Mouse (Mus musculus) stomach, embryonic 16.5 days (tissue): ENCODE data around the gene Ninj1. TPM values are rescaled to one million over a fixed set of nuclear protein-coding genes. Genes with fewer than 3 reads are reported as not detected.
A peak's percentile ranks its signal among the peaks of the same experiment; 100 is the strongest.

Experiments
- ATAC-seq: fragments of 200-750 bp; cut with Nextera tagmentation; 2 replicates; pipeline ENCODE4 v1.8.0; 2017; ENCODE audit warnings: moderate number of reproducible peaks, moderate TSS enrichment; ENCODE audit not compliant: insufficient read depth, low FRiP score
- H3K27ac ChIP-seq: fragments of 300-500 bp; sonication (generic); 2 replicates; pipeline ENCODE4 v1.5.1; 2014; ENCODE audit warnings: low read length
- H3K27me3 ChIP-seq: fragments of 300-500 bp; sonication (generic); 2 replicates; pipeline ENCODE4 v1.6.1; 2014; ENCODE audit warnings: low read length, control low read depth, mixed read lengths; ENCODE audit not compliant: control insufficient read depth, insufficient read depth
- H3K36me3 ChIP-seq: fragments of 300-500 bp; sonication (generic); 2 replicates; pipeline ENCODE4 v1.6.1; 2014; ENCODE audit warnings: low read length; ENCODE audit not compliant: control insufficient read depth, insufficient read depth
- H3K4me1 ChIP-seq: fragments of 300-500 bp; sonication (generic); 2 replicates; pipeline ENCODE4 v1.6.1; 2014; ENCODE audit warnings: low read length, control low read depth, mixed read lengths; ENCODE audit not compliant: control insufficient read depth, insufficient read depth
- H3K4me2 ChIP-seq: fragments of 300-500 bp; sonication (generic); 2 replicates; pipeline ENCODE4 v1.6.1; 2014; ENCODE audit warnings: low read depth, low read length, mixed read lengths
- H3K4me3 ChIP-seq: fragments of 300-500 bp; sonication (generic); replicated peaks from 2 replicates; pipeline ENCODE4 v1.5.1; 2014; ENCODE audit warnings: mild to moderate bottlenecking, low read length
- H3K9ac ChIP-seq: fragments of 300-500 bp; sonication (generic); 2 replicates; pipeline ENCODE4 v1.6.1; 2014; ENCODE audit warnings: low read length
- H3K9me3 ChIP-seq: fragments of 300-500 bp; sonication (generic); replicated peaks from 2 replicates; pipeline ENCODE4 v1.6.1; 2016; ENCODE audit warnings: low read length, control low read depth; ENCODE audit not compliant: control insufficient read depth
- WGBS: fragments of 180-500 bp; shearing (Covaris S2); extraction: QIAGEN DNeasy Blood & Tissue Kit; methylation state at CpG from one replicate; pipeline ENCODE4 v1.1.7; 2014; 5-methylcytosine and 5-hydroxymethylcytosine counted together
- polyA plus RNA-seq: library from polyadenylated mRNA; unstranded; fragments of >200 nt; fragmentation: Nextera tagmentation; extraction: Ambion mirVana; gene quantifications from 2 replicates; pipeline ENCODE4 v1.2.1, GENCODE M21; 2015

Gene Ninj1
- polyA plus RNA-seq, 1 experiment from 2014 or later, result 61.0 TPM

- H3K4me2 ChIP-seq, result no peak overlapping the region
- ATAC-seq, result peak; percentile 26; the same call in 1 of the 2 replicates
- no peak overlapping the region for H3K4me3 ChIP-seq
These were observed 23.6 kb upstream of the Ninj1 start for GRCm38 (mm10) chr13:49163645-49164044.

GRCm38 (mm10) chr13:49167081-49167480, 20.2 kb upstream of the Ninj1 start:
- no peaks in the 10 kb centered on the region for H3K36me3 ChIP-seq
- 0 out of 2 replicates have a peak, but pooled peaks cover 3% of the 10 kb centered on the region for H3K4me1 ChIP-seq
- H3K27me3 ChIP-seq, result no peaks in the 10 kb centered on the region; the same call in 1 of the 2 replicates
- H3K9ac ChIP-seq, result peak overlapping the region; percentile 24; the same call in 1 of the 2 replicates
- no peaks in the 10 kb centered on the region for H3K9me3 ChIP-seq
- WGBS, result 58% methylated on average over 9 of the region's 9 CpGs
- no peak overlapping the region for H3K27ac ChIP-seq
- H3K4me2 ChIP-seq, result no peak overlapping the region
- H3K4me3 ChIP-seq, result no peak overlapping the region
- no peak for ATAC-seq

More at GRCm38 (mm10) chr13:49163645-49164044, 23.6 kb upstream of the Ninj1 start:
- 46% methylated on average over 7 of the region's 7 CpGs for WGBS
- Histone ChIP-seq H3K27me3 (no peaks in the 10 kb centered on the region), H3K9me3 (no peaks in the 10 kb centered on the region), H3K36me3 (no peaks in the 10 kb centered on the region), H3K27ac (peak overlapping the region; percentile 26; the same call in 1 of the 2 replicates), H3K9ac (no peak overlapping the region), H3K4me1 (0 out of 2 replicates have a peak, but pooled peaks cover 3% of the 10 kb centered on the region)

GRCm38 (mm10) chr13:49169448-49170207, 17.7 kb upstream of the Ninj1 start:
- Histone ChIP-seq H3K27me3 (no peaks in the 10 kb centered on the region; the same call in 1 of the 2 replicates), H3K9me3 (no peaks in the 10 kb centered on the region), H3K4me2 (peak overlapping the region; percentile 20; the same call in 1 of the 2 replicates), H3K27ac (no peak overlapping the region), H3K4me3 (no peak overlapping the region), H3K36me3 (no peaks in the 10 kb centered on the region), H3K9ac (no peak overlapping the region), H3K4me1 (no peaks in the 10 kb centered on the region)
- ATAC-seq, result peak; percentile 82
- WGBS, result 16% methylated on average over 17 of the region's 17 CpGs

GRCm38 (mm10) chr13:49170623-49171022, 16.7 kb upstream of the Ninj1 start:
- no peak for ATAC-seq
- no peak overlapping the region for H3K4me3 ChIP-seq
- no peak overlapping the region for H3K4me2 ChIP-seq
- H3K36me3 ChIP-seq, result no peaks in the 10 kb centered on the region
- H3K9me3 ChIP-seq, result no peaks in the 10 kb centered on the region
- H3K9ac ChIP-seq, result no peak overlapping the region
- 89% methylated on average over 11 of the region's 11 CpGs for WGBS
- no peak overlapping the region for H3K27ac ChIP-seq
- no peaks in the 10 kb centered on the region; the same call in 1 of the 2 replicates for H3K27me3 ChIP-seq
- no peaks in the 10 kb centered on the region for H3K4me1 ChIP-seq

- H3K4me2 ChIP-seq, result no peak overlapping the region
- H3K36me3 ChIP-seq, result no peaks in the 10 kb centered on the region
- 65% methylated on average over 1 of the region's 1 CpGs for WGBS
- H3K27me3 ChIP-seq, result no peaks in the 10 kb centered on the region; the same call in 1 of the 2 replicates
- ATAC-seq, result no peak
- no peak overlapping the region for H3K9ac ChIP-seq
- no peak overlapping the region for H3K27ac ChIP-seq
- no peaks in the 10 kb centered on the region for H3K9me3 ChIP-seq
- H3K4me3 ChIP-seq, result no peak overlapping the region
- H3K4me1 ChIP-seq, result no peaks in the 10 kb centered on the region
These were observed 15.6 kb upstream of the Ninj1 start for GRCm38 (mm10) chr13:49171729-49172128.

GRCm38 (mm10) chr13:49172335-49172734, 14.9 kb upstream of the Ninj1 start:
- WGBS, result 93% methylated on average over 7 of the region's 7 CpGs
- no peak overlapping the region for H3K9ac ChIP-seq
- ATAC-seq, result no peak
- H3K4me3 ChIP-seq, result no peak overlapping the region
- no peaks in the 10 kb centered on the region; the same call in 1 of the 2 replicates for H3K27me3 ChIP-seq
- no peak overlapping the region for H3K4me2 ChIP-seq
- H3K36me3 ChIP-seq, result no peaks in the 10 kb centered on the region
- no peak overlapping the region for H3K27ac ChIP-seq
- no peaks in the 10 kb centered on the region for H3K9me3 ChIP-seq
- H3K4me1 ChIP-seq, result no peaks in the 10 kb centered on the region

- peak; percentile 64 for ATAC-seq
- H3K4me3 ChIP-seq, result no peak overlapping the region
- no peak overlapping the region for H3K9ac ChIP-seq
- no peak overlapping the region for H3K4me2 ChIP-seq
- no peaks in the 10 kb centered on the region for H3K9me3 ChIP-seq
- no peak overlapping the region for H3K27ac ChIP-seq
- H3K27me3 ChIP-seq, result no peaks in the 10 kb centered on the region; the same call in 1 of the 2 replicates
- no peaks in the 10 kb centered on the region for H3K4me1 ChIP-seq
- H3K36me3 ChIP-seq, result no peaks in the 10 kb centered on the region
- WGBS, result 6% methylated on average over 12 of the region's 12 CpGs
These were observed 14.2 kb upstream of the Ninj1 start for GRCm38 (mm10) chr13:49172971-49173596.

GRCm38 (mm10) chr13:49175509-49175908, 11.8 kb upstream of the Ninj1 start:
- no peak overlapping the region for H3K9ac ChIP-seq
- no peak overlapping the region for H3K27ac ChIP-seq
- H3K4me2 ChIP-seq, result no peak overlapping the region
- no peak for ATAC-seq
- no peaks in the 10 kb centered on the region for H3K9me3 ChIP-seq
- WGBS, result 69% methylated on average over 10 of the region's 10 CpGs
- no peaks in the 10 kb centered on the region; the same call in 1 of the 2 replicates for H3K27me3 ChIP-seq
- H3K4me3 ChIP-seq, result no peak overlapping the region
- peaks cover 3% of the 10 kb centered on the region; the same call in 1 of the 2 replicates for H3K4me1 ChIP-seq
- no peaks in the 10 kb centered on the region for H3K36me3 ChIP-seq
